Mouse (Mus musculus) lung, embryonic 15.5 days (tissue): ENCODE measurements at regions not wholly inside any gene's neighbourhood (a gene's known extent, or its start where the extent isn't known, plus 50 kb on each side); places are given as distances from the start of the nearest gene placed in this dataset.
A peak's percentile ranks its signal among the peaks of the same experiment; 100 is the strongest.

Experiments
- ATAC-seq: fragments of 200-750 bp; cut with Nextera tagmentation; 2 replicates; pipeline ENCODE4 v1.8.0; 2017; ENCODE audit warnings: moderate number of reproducible peaks, borderline replicate concordance; ENCODE audit not compliant: low FRiP score, low TSS enrichment; ENCODE audit errors: extremely low read depth
- H3K27ac ChIP-seq: fragments of 300-500 bp; sonication (generic); 2 replicates; pipeline ENCODE4 v1.5.1; 2015; ENCODE audit warnings: moderate library complexity, mild to moderate bottlenecking, inconsistent platforms
- H3K27me3 ChIP-seq: fragments of 300-500 bp; sonication (generic); 2 replicates; pipeline ENCODE4 v1.6.1; 2015; ENCODE audit warnings: inconsistent platforms
- H3K36me3 ChIP-seq: fragments of 300-500 bp; sonication (generic); 2 replicates; pipeline ENCODE4 v1.6.1; 2015; ENCODE audit warnings: inconsistent platforms
- H3K4me1 ChIP-seq: fragments of 300-500 bp; sonication (generic); 2 replicates; pipeline ENCODE4 v1.6.1; 2015; ENCODE audit warnings: inconsistent platforms
- H3K4me2 ChIP-seq: fragments of 300-500 bp; sonication (generic); 2 replicates; pipeline ENCODE4 v1.6.1; 2015; ENCODE audit warnings: inconsistent platforms, mild to moderate bottlenecking, moderate library complexity
- H3K4me3 ChIP-seq: fragments of 300-500 bp; sonication (generic); 2 replicates; pipeline ENCODE4 v1.5.1; 2015; ENCODE audit warnings: mild to moderate bottlenecking, inconsistent platforms
- H3K9ac ChIP-seq: fragments of 300-500 bp; sonication (generic); 2 replicates; pipeline ENCODE4 v1.6.1; 2015; ENCODE audit warnings: inconsistent platforms
- H3K9me3 ChIP-seq: fragments of 300-500 bp; sonication (generic); 2 replicates; pipeline ENCODE4 v1.6.1; 2016; ENCODE audit warnings: inconsistent platforms
- WGBS: fragments of 180-500 bp; shearing (Covaris S2); methylation state at CpG from one replicate; pipeline ENCODE4 v1.1.7; 2015; 5-methylcytosine and 5-hydroxymethylcytosine counted together

- H3K4me3 ChIP-seq: no peak overlapping the region
- H3K36me3 ChIP-seq: no peaks in the 10 kb centered on the region
- no peaks in the 10 kb centered on the region for H3K27me3 ChIP-seq
- H3K4me1 ChIP-seq: no peaks in the 10 kb centered on the region
- no peaks in the 10 kb centered on the region for H3K9me3 ChIP-seq
- 54% methylated on average over 2 of the region's 2 CpGs for WGBS
- no peak overlapping the region for H3K9ac ChIP-seq
- no peak overlapping the region for H3K27ac ChIP-seq
- ATAC-seq: no peak
- no peak overlapping the region for H3K4me2 ChIP-seq
Observed at GRCm38 (mm10) chr8:42219857-42220600, 803.2 kb upstream of the Frg1 start.

GRCm38 (mm10) chr8:42210943-42211342 is 794.1 kb upstream of the Frg1 start:
- no peak overlapping the region for H3K9ac ChIP-seq
- no peak overlapping the region for H3K4me3 ChIP-seq
- H3K27ac ChIP-seq: no peak overlapping the region
- no peaks in the 10 kb centered on the region for H3K27me3 ChIP-seq
- H3K36me3 ChIP-seq: no peaks in the 10 kb centered on the region
- ATAC-seq: no peak
- no peaks in the 10 kb centered on the region for H3K4me1 ChIP-seq
- no peak overlapping the region for H3K4me2 ChIP-seq
- 46% methylated on average over 2 of the region's 2 CpGs for WGBS
- no peaks in the 10 kb centered on the region for H3K9me3 ChIP-seq

GRCm38 (mm10) chr8:42209989-42210388 is 793.1 kb upstream of the Frg1 start:
- Histone ChIP-seq H3K27ac (no peak overlapping the region), H3K4me3 (no peak overlapping the region), H3K4me2 (no peak overlapping the region), H3K27me3 (no peaks in the 10 kb centered on the region), H3K36me3 (no peaks in the 10 kb centered on the region), H3K9me3 (no peaks in the 10 kb centered on the region), H3K4me1 (no peaks in the 10 kb centered on the region), H3K9ac (no peak overlapping the region)
- ATAC-seq: no peak

- Histone ChIP-seq H3K27ac (no peak overlapping the region), H3K27me3 (no peaks in the 10 kb centered on the region), H3K9me3 (no peaks in the 10 kb centered on the region), H3K36me3 (no peaks in the 10 kb centered on the region), H3K4me1 (no peaks in the 10 kb centered on the region), H3K9ac (no peak overlapping the region), H3K4me2 (no peak overlapping the region), H3K4me3 (no peak overlapping the region)
- no peak for ATAC-seq
- WGBS: 76% methylated on average over 5 of the region's 5 CpGs
Observed at GRCm38 (mm10) chr8:42197257-42197656, 780.4 kb upstream of the Frg1 start.

GRCm38 (mm10) chr8:42193902-42194550 is 777.2 kb upstream of the Frg1 start:
- 87% methylated on average over 1 of the region's 1 CpGs for WGBS
- no peak overlapping the region for H3K9ac ChIP-seq

GRCm38 (mm10) chr8:42187083-42187482 is 770.2 kb upstream of the Frg1 start:
- Histone ChIP-seq H3K9ac (no peak overlapping the region), H3K4me3 (no peak overlapping the region), H3K4me2 (no peak overlapping the region), H3K27ac (no peak overlapping the region), H3K36me3 (no peaks in the 10 kb centered on the region), H3K9me3 (no peaks in the 10 kb centered on the region), H3K27me3 (no peaks in the 10 kb centered on the region), H3K4me1 (no peaks in the 10 kb centered on the region)
- ATAC-seq: no peak
- WGBS: 89% methylated on average over 1 of the region's 1 CpGs

More at GRCm38 (mm10) chr8:42193902-42194550, 777.2 kb upstream of the Frg1 start:
- no peaks in the 10 kb centered on the region for H3K27me3 ChIP-seq
- no peak overlapping the region for H3K27ac ChIP-seq
- H3K36me3 ChIP-seq: no peaks in the 10 kb centered on the region
- H3K4me1 ChIP-seq: no peaks in the 10 kb centered on the region
- no peak overlapping the region for H3K4me2 ChIP-seq
- no peak overlapping the region for H3K4me3 ChIP-seq
- no peak for ATAC-seq
- H3K9me3 ChIP-seq: no peaks in the 10 kb centered on the region

- no peaks in the 10 kb centered on the region for H3K27me3 ChIP-seq
- ATAC-seq: peak; percentile 92; the same call in 1 of the 2 replicates
- WGBS: 38% methylated on average over 4 of the region's 4 CpGs
- H3K4me3 ChIP-seq: no peak overlapping the region
- no peak overlapping the region for H3K9ac ChIP-seq
- H3K27ac ChIP-seq: peak overlapping the region; percentile 29; the same call in 1 of the 2 replicates
- H3K4me1 ChIP-seq: no peaks in the 10 kb centered on the region
- no peaks in the 10 kb centered on the region for H3K9me3 ChIP-seq
- H3K4me2 ChIP-seq: no peak overlapping the region
- H3K36me3 ChIP-seq: no peaks in the 10 kb centered on the region
Observed at GRCm38 (mm10) chr8:42183288-42183878, 766.5 kb upstream of the Frg1 start.

GRCm38 (mm10) chr8:42162441-42162840 is 745.6 kb upstream of the Frg1 start:
- H3K4me3 ChIP-seq: no peak overlapping the region
- H3K9me3 ChIP-seq: no peaks in the 10 kb centered on the region
- no peak for ATAC-seq
- H3K4me2 ChIP-seq: no peak overlapping the region
- WGBS: 70% methylated on average over 2 of the region's 2 CpGs
- no peaks in the 10 kb centered on the region for H3K4me1 ChIP-seq
- H3K27me3 ChIP-seq: no peaks in the 10 kb centered on the region
- no peak overlapping the region for H3K27ac ChIP-seq
- no peak overlapping the region for H3K9ac ChIP-seq
- H3K36me3 ChIP-seq: no peaks in the 10 kb centered on the region

GRCm38 (mm10) chr8:42157006-42157405 is 740.1 kb upstream of the Frg1 start:
- ATAC-seq: no peak
- Histone ChIP-seq H3K4me1 (no peaks in the 10 kb centered on the region), H3K4me2 (no peak overlapping the region), H3K27ac (no peak overlapping the region), H3K9ac (no peak overlapping the region), H3K9me3 (no peaks in the 10 kb centered on the region), H3K27me3 (no peaks in the 10 kb centered on the region), H3K4me3 (no peak overlapping the region), H3K36me3 (no peaks in the 10 kb centered on the region)
- WGBS: 44% methylated on average over 4 of the region's 4 CpGs

- Histone ChIP-seq H3K9me3 (no peaks in the 10 kb centered on the region), H3K27me3 (no peaks in the 10 kb centered on the region), H3K4me1 (no peaks in the 10 kb centered on the region), H3K4me3 (no peak overlapping the region), H3K27ac (no peak overlapping the region), H3K36me3 (no peaks in the 10 kb centered on the region), H3K9ac (no peak overlapping the region), H3K4me2 (no peak overlapping the region)
- ATAC-seq: no peak
- WGBS: 46% methylated on average over 1 of the region's 1 CpGs
Observed at GRCm38 (mm10) chr8:42156588-42156987, 739.7 kb upstream of the Frg1 start.

- H3K36me3 ChIP-seq: no peaks in the 10 kb centered on the region
- H3K4me1 ChIP-seq: no peaks in the 10 kb centered on the region
- H3K4me3 ChIP-seq: no peak overlapping the region
- H3K9ac ChIP-seq: no peak overlapping the region
- no peak overlapping the region for H3K27ac ChIP-seq
- H3K9me3 ChIP-seq: no peaks in the 10 kb centered on the region
- no peak overlapping the region for H3K4me2 ChIP-seq
- no peak for ATAC-seq
- 79% methylated on average over 5 of the region's 5 CpGs for WGBS
- H3K27me3 ChIP-seq: no peaks in the 10 kb centered on the region
Observed at GRCm38 (mm10) chr8:42144685-42145084, 727.8 kb upstream of the Frg1 start.

GRCm38 (mm10) chr8:42144220-42144619 is 727.3 kb upstream of the Frg1 start:
- no peak overlapping the region for H3K9ac ChIP-seq
- H3K27me3 ChIP-seq: no peaks in the 10 kb centered on the region
- no peak overlapping the region for H3K4me2 ChIP-seq
- H3K4me1 ChIP-seq: no peaks in the 10 kb centered on the region
- WGBS: 53% methylated on average over 8 of the region's 8 CpGs
- no peak overlapping the region for H3K27ac ChIP-seq
- H3K9me3 ChIP-seq: no peaks in the 10 kb centered on the region
- no peak overlapping the region for H3K4me3 ChIP-seq
- H3K36me3 ChIP-seq: no peaks in the 10 kb centered on the region
- ATAC-seq: no peak
